Mouse (Mus musculus): ENCODE results near the gene Msx2. TPM values are rescaled to one million over a fixed set of nuclear protein-coding genes. Genes with fewer than 3 reads are reported as not detected.

Gene Msx2
- polyA plus RNA-seq (2014; fragmentation: Nextera tagmentation; extraction: Ambion mirVana) = 58.3 and 66.3 TPM in 2 replicates

GRCm38 (mm10) chr13:53472614-53473124 is at the start of gene Msx2:
TSS of gene Msx2 (minus strand) at chr13:53473074.
- Histone ChIP-seq H3K9me3 (ENCODE audit: control insufficient read depth, low read length) (no peaks in the 10 kb centered on the region), H3K27me3 (ENCODE audit: control insufficient read depth, insufficient read depth, low read length) (peaks cover 79% of the 10 kb centered on the region), H3K4me1 (replicated peaks; ENCODE audit: control insufficient read depth, insufficient read depth, low read length) (no peaks in the 10 kb centered on the region; the same call in none of the 2 replicates), H3K27ac (ENCODE audit: low read depth, low read length) (peak within 1 kb of the TSS; percentile 68; the same call in 1 of the 2 replicates), H3K9ac (ENCODE audit: low read depth, low read length) (peak within 1 kb of the TSS; percentile 75), H3K36me3 (ENCODE audit: control insufficient read depth, insufficient read depth, low read length) (no peaks in the 10 kb centered on the region), H3K4me2 (replicated peaks; ENCODE audit: low read depth, low read length) (peak within 1 kb of the TSS; percentile 81), H3K4me3 (ENCODE audit: low read depth, low read length) (peak within 1 kb of the TSS; percentile 53)
- WGBS = under 1% methylated on average over 38 of the region's 38 CpGs
- DNase-seq (ENCODE audit: low spot score) = peak; percentile 84
- peak; percentile 90 for ATAC-seq (ENCODE audit: low FRiP score)

GRCm38 (mm10) chr13:53521468-53521867 is 48.6 kb upstream of the Msx2 start:
- Histone ChIP-seq H3K27me3 (ENCODE audit: control insufficient read depth, insufficient read depth, low read length) (no peaks in the 10 kb centered on the region), H3K27ac (ENCODE audit: low read depth, low read length) (no peak overlapping the region), H3K9ac (ENCODE audit: low read depth, low read length) (no peak overlapping the region), H3K4me3 (ENCODE audit: low read depth, low read length) (no peak overlapping the region), H3K4me1 (replicated peaks; ENCODE audit: control insufficient read depth, insufficient read depth, low read length) (no peaks in the 10 kb centered on the region), H3K4me2 (replicated peaks; ENCODE audit: low read depth, low read length) (no peak overlapping the region), H3K9me3 (ENCODE audit: control insufficient read depth, low read length) (no peaks in the 10 kb centered on the region), H3K36me3 (ENCODE audit: control insufficient read depth, insufficient read depth, low read length) (no peaks in the 10 kb centered on the region)
- WGBS = 80% methylated on average over 3 of the region's 3 CpGs
- no peak for ATAC-seq (ENCODE audit: low FRiP score)
- no peak for DNase-seq (ENCODE audit: low spot score)

- H3K36me3 ChIP-seq (ENCODE audit: control insufficient read depth, insufficient read depth, low read length) = no peaks in the 10 kb centered on the region
- no peak for ATAC-seq (ENCODE audit: low FRiP score)
- no peak overlapping the region for H3K9ac ChIP-seq (ENCODE audit: low read depth, low read length)
- H3K27ac ChIP-seq (ENCODE audit: low read depth, low read length) = no peak overlapping the region
- 53% methylated on average over 12 of the region's 12 CpGs for WGBS
- no peak overlapping the region for H3K4me3 ChIP-seq (ENCODE audit: low read depth, low read length)
- H3K27me3 ChIP-seq (ENCODE audit: control insufficient read depth, insufficient read depth, low read length) = no peaks in the 10 kb centered on the region
- DNase-seq (ENCODE audit: low spot score) = peak; percentile 20
- no peaks in the 10 kb centered on the region for H3K9me3 ChIP-seq (ENCODE audit: control insufficient read depth, low read length)
- H3K4me2 ChIP-seq (replicated peaks; ENCODE audit: low read depth, low read length) = no peak overlapping the region
- no peaks in the 10 kb centered on the region for H3K4me1 ChIP-seq (replicated peaks; ENCODE audit: control insufficient read depth, insufficient read depth, low read length)
Measured at GRCm38 (mm10) chr13:53520343-53520937, 47.6 kb upstream of the Msx2 start.

GRCm38 (mm10) chr13:53519727-53520126 is 46.9 kb upstream of the Msx2 start:
- 68% methylated on average over 8 of the region's 8 CpGs for WGBS
- H3K36me3 ChIP-seq (ENCODE audit: control insufficient read depth, insufficient read depth, low read length) = no peaks in the 10 kb centered on the region
- no peak overlapping the region for H3K27ac ChIP-seq (ENCODE audit: low read depth, low read length)
- no peak for ATAC-seq (ENCODE audit: low FRiP score)
- peak; percentile 6 for DNase-seq (ENCODE audit: low spot score)
- H3K9ac ChIP-seq (ENCODE audit: low read depth, low read length) = no peak overlapping the region
- H3K27me3 ChIP-seq (ENCODE audit: control insufficient read depth, insufficient read depth, low read length) = no peaks in the 10 kb centered on the region
- H3K4me2 ChIP-seq (replicated peaks; ENCODE audit: low read depth, low read length) = no peak overlapping the region
- H3K4me1 ChIP-seq (replicated peaks; ENCODE audit: control insufficient read depth, insufficient read depth, low read length) = no peaks in the 10 kb centered on the region
- H3K9me3 ChIP-seq (ENCODE audit: control insufficient read depth, low read length) = no peaks in the 10 kb centered on the region
- no peak overlapping the region for H3K4me3 ChIP-seq (ENCODE audit: low read depth, low read length)

- Histone ChIP-seq H3K9me3 (ENCODE audit: control insufficient read depth, low read length) (no peaks in the 10 kb centered on the region), H3K27me3 (ENCODE audit: control insufficient read depth, insufficient read depth, low read length) (no peaks in the 10 kb centered on the region), H3K36me3 (ENCODE audit: control insufficient read depth, insufficient read depth, low read length) (no peaks in the 10 kb centered on the region), H3K4me3 (ENCODE audit: low read depth, low read length) (no peak overlapping the region), H3K9ac (ENCODE audit: low read depth, low read length) (no peak overlapping the region), H3K27ac (ENCODE audit: low read depth, low read length) (no peak overlapping the region), H3K4me2 (replicated peaks; ENCODE audit: low read depth, low read length) (no peak overlapping the region), H3K4me1 (replicated peaks; ENCODE audit: control insufficient read depth, insufficient read depth, low read length) (no peaks in the 10 kb centered on the region)
- no peak for DNase-seq (ENCODE audit: low spot score)
- 75% methylated on average over 4 of the region's 4 CpGs for WGBS
- ATAC-seq (ENCODE audit: low FRiP score) = no peak
Measured at GRCm38 (mm10) chr13:53518306-53518705, 45.4 kb upstream of the Msx2 start.

- no peaks in the 10 kb centered on the region for H3K4me1 ChIP-seq (replicated peaks; ENCODE audit: control insufficient read depth, insufficient read depth, low read length)
- ATAC-seq (ENCODE audit: low FRiP score) (no peak), DNase-seq (ENCODE audit: low spot score) (no peak)
- H3K4me3 ChIP-seq (ENCODE audit: low read depth, low read length) = no peak overlapping the region
- no peaks in the 10 kb centered on the region for H3K36me3 ChIP-seq (ENCODE audit: control insufficient read depth, insufficient read depth, low read length)
- no peak overlapping the region for H3K4me2 ChIP-seq (replicated peaks; ENCODE audit: low read depth, low read length)
- no peaks in the 10 kb centered on the region for H3K9me3 ChIP-seq (ENCODE audit: control insufficient read depth, low read length)
- H3K9ac ChIP-seq (ENCODE audit: low read depth, low read length) = no peak overlapping the region
- no peak overlapping the region for H3K27ac ChIP-seq (ENCODE audit: low read depth, low read length)
- H3K27me3 ChIP-seq (ENCODE audit: control insufficient read depth, insufficient read depth, low read length) = no peaks in the 10 kb centered on the region
Measured at GRCm38 (mm10) chr13:53514574-53514973, 41.7 kb upstream of the Msx2 start.

GRCm38 (mm10) chr13:53511366-53511765 is 38.5 kb upstream of the Msx2 start:
- Histone ChIP-seq H3K36me3 (ENCODE audit: control insufficient read depth, insufficient read depth, low read length) (no peaks in the 10 kb centered on the region), H3K9ac (ENCODE audit: low read depth, low read length) (no peak overlapping the region), H3K4me1 (replicated peaks; ENCODE audit: control insufficient read depth, insufficient read depth, low read length) (no peaks in the 10 kb centered on the region), H3K9me3 (ENCODE audit: control insufficient read depth, low read length) (no peaks in the 10 kb centered on the region), H3K4me3 (ENCODE audit: low read depth, low read length) (no peak overlapping the region), H3K4me2 (replicated peaks; ENCODE audit: low read depth, low read length) (no peak overlapping the region), H3K27me3 (ENCODE audit: control insufficient read depth, insufficient read depth, low read length) (no peaks in the 10 kb centered on the region), H3K27ac (ENCODE audit: low read depth, low read length) (no peak overlapping the region)
- 96% methylated on average over 2 of the region's 2 CpGs for WGBS
- DNase-seq (ENCODE audit: low spot score) = no peak
- no peak for ATAC-seq (ENCODE audit: low FRiP score)

GRCm38 (mm10) chr13:53502406-53502805 is 29.5 kb upstream of the Msx2 start:
- H3K9ac ChIP-seq (ENCODE audit: low read depth, low read length) = no peak overlapping the region
- peak; percentile 16 for DNase-seq (ENCODE audit: low spot score)
- H3K4me1 ChIP-seq (replicated peaks; ENCODE audit: control insufficient read depth, insufficient read depth, low read length) = 0 out of 2 replicates have a peak, but pooled peaks cover 2% of the 10 kb centered on the region
- no peaks in the 10 kb centered on the region for H3K27me3 ChIP-seq (ENCODE audit: control insufficient read depth, insufficient read depth, low read length)
- no peak for ATAC-seq (ENCODE audit: low FRiP score)
- no peaks in the 10 kb centered on the region for H3K9me3 ChIP-seq (ENCODE audit: control insufficient read depth, low read length)
- H3K4me2 ChIP-seq (replicated peaks; ENCODE audit: low read depth, low read length) = no peak overlapping the region
- WGBS = 27% methylated on average over 6 of the region's 6 CpGs
- no peak overlapping the region for H3K27ac ChIP-seq (ENCODE audit: low read depth, low read length)
- no peaks in the 10 kb centered on the region for H3K36me3 ChIP-seq (ENCODE audit: control insufficient read depth, insufficient read depth, low read length)
- H3K4me3 ChIP-seq (ENCODE audit: low read depth, low read length) = no peak overlapping the region

GRCm38 (mm10) chr13:53501561-53502253 is 28.8 kb upstream of the Msx2 start:
- WGBS = 8% methylated on average over 10 of the region's 10 CpGs
- DNase-seq (ENCODE audit: low spot score) = peak; percentile 33
- Histone ChIP-seq H3K9me3 (ENCODE audit: control insufficient read depth, low read length) (no peaks in the 10 kb centered on the region), H3K27me3 (ENCODE audit: control insufficient read depth, insufficient read depth, low read length) (no peaks in the 10 kb centered on the region), H3K9ac (ENCODE audit: low read depth, low read length) (no peak overlapping the region), H3K4me2 (replicated peaks; ENCODE audit: low read depth, low read length) (no peak overlapping the region), H3K36me3 (ENCODE audit: control insufficient read depth, insufficient read depth, low read length) (no peaks in the 10 kb centered on the region), H3K27ac (ENCODE audit: low read depth, low read length) (no peak overlapping the region), H3K4me3 (ENCODE audit: low read depth, low read length) (no peak overlapping the region), H3K4me1 (replicated peaks; ENCODE audit: control insufficient read depth, insufficient read depth, low read length) (0 out of 2 replicates have a peak, but pooled peaks cover 2% of the 10 kb centered on the region)
- ATAC-seq (ENCODE audit: low FRiP score) = peak; percentile 66; the same call in 1 of the 2 replicates
